Mouse (Mus musculus) c-Kit-positive CD71-negative TER-119-negative erythroid progenitor cells, embryonic 14.5 days (primary cell): ENCODE measurements around the gene Gaa.
"Not testable (repeated sequence)": the region's sequence is repeated elsewhere in the genome, so short reads cannot be mapped to it uniquely, and the experiment has no call there.

Experiments
- DNase-seq: peaks from one replicate; pipeline ENCODE4 v3.0.0-alpha.2; 2013; ENCODE audit warnings: low read depth

The Gaa gene

DNA sequence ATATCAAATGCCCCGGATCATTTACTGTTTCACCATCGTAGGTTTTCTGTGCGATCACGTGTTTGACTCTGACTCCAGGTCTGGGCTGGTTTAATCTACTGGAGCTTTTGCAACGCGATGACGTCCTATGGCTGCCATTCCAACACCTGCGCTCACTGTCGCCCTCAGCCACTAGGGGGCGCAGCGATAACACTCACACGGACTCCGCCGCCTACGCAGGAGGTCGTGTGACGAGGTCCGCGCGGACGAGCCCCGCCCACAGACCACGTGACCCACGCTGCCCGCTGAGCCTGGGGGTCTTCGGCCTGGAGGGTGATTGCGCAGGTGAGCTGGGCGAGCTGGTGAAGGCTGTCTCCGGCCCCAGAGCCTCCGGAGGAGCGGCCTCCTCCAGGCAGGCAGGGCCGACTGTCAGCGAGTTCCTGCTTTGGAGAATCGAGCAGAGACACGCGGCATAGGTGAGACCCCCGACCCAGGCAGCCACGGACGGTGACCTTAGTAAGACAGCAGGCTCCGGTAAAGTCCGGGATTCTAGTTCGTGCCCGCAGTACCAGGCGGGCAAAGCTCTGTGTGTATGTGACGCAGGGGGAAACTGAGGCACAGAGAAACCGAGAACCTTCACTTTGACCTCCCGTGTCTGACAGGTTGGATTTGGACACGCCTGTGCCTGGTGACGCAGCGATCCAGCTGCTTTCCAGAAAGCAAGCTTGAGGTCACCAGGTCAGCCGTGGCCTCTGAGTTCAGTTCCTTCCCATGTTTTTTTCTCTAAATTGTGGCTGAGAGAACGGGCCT, at the start of gene Gaa:
Gene Gaa, plus strand, starts transcription at position 120 of the 789 bp plus-strand sequence.
- peak; percentile 98 for DNase-seq

DNA sequence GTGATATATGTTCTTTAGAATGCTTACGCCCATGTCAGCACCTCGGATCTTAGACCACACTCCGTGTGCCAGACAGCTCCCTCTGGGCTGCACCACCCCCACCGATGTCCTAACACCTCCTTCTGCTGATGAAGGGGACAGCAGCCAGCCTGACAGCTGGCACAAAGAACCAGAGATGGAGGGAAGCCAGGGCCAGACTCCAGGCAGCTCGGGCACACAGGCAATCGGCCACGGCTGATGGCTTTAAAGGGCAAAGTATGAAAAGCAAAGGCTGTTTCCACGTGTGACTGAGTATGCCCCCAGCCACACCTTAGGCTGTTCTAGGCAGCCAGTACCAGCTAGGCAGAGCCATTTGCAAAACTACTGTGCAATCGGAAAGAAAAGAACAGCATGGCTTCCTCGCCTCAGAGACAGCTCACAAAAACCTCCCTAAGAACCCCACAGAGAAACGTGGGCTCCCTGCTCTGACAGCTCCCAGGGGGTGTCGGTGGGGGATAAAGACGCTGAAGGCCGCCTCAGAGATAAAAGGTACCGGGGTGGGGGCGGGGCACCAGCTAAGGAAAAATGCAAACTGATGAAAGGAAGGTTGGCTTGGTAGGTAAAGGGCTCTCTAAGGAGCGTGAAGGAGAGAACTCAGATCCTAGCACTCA, 47.7 kb upstream of the Gaa start:
- no peak for DNase-seq

DNA sequence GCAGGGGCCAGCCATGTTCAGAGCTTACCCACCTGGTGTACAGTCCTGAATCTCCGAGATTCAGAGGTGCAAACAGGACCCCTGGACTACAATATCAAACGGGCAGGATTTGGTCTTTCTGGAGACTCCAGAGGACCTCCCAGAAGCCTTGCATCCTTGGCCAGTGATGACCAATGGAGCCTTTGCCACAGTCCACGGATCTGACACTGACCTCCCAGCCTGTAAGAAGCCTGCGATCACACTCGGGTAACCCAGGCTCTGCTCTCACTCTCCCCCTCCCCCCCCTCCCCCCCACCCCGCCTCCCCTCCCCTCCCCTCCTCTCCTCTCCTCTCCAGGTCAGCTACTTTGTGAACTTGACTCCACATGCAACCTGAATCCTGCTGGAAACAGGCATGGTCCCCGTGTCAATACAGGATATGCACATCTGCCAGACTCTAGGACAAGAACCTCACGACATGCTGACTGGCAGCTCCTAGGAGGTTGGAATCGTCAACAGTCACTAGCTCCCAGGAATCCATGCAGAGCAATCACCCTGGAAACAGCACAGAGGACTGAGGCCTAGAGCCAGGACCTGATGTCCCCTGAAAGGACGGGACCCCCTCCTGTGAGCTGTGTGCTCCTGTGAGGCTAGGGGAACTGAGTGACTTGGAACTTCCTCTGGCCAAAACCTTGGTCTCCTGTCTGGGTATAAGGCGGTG, 45.7 kb upstream of the Gaa start:
- DNase-seq, result no peak

DNA sequence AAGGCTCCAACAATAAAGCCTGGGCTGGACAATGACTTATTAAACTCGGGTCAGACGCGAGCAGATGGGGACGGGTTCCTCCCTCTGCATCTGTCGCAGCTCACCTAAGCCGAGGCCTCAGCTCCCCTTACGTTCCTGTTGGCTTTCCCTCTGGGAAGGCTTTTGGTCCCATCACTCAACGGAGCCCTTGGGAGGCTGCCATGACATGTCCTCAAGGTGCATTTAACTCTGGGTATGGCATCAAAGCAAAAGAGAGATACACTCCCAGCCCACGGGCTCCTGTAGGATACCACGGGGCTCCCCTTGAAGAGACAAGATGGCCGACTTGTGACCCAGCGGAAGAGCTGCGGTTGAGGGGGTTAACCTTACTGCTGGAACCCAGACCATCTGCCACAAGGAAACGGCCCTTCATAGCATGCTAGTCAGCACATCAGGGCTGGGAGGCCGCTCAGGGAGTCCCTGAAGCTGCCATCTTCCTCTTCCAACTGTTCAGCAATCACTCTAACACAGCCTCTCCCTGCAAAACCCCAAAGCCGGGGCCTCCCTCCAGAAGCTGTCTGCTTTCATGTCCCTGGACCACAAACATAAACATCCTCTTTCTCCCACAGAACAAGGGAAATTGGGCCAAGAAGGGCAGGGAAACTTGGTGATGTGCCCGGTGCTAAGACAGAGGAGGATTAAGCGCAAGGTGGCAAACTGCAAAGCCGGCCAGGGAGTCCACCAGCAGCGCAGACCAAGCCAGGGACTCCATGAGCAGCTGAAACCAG, 44.4 kb upstream of the Gaa start:
- DNase-seq, result no peak

DNA sequence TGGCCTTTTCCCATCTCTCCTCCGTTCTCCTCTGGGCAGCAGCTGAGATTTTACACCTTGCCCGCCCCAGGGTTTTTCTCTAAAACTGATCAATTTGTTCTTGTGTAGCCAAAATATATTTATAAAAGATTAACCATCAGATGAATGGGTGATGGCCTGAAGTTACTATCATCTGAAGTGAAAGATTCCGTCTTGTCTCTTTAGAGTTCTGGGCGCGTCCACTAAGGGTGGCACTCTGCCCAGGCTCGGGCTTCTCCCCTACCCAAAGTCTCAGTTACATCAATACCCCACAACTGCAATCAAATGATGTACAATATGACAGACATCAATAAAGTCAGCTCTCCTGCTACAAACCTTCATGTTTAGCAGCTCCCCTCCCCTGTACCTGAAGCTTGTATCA, 42.8 kb upstream of the Gaa start:
- DNase-seq, result no peak

DNA sequence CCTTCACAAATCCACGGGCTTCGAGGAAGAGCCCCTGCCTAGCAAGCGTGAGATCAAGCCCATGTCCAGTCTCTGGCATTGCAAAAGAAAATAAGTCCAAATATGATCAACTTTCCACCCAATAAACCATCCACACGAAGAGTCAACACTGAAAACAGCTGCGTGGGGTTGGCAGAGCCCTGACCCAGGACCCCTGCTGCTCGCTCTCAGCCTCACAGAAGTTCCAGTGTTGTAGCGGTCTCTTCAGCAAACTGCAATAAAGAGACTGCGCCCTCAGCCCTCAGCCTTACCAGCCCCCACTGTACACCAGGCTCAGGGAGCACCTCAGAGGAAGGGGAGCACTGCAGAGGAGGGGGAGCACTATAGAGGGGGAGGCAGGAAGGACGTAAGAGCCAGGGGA, 42.1 kb upstream of the Gaa start:
- no peak for DNase-seq

DNA sequence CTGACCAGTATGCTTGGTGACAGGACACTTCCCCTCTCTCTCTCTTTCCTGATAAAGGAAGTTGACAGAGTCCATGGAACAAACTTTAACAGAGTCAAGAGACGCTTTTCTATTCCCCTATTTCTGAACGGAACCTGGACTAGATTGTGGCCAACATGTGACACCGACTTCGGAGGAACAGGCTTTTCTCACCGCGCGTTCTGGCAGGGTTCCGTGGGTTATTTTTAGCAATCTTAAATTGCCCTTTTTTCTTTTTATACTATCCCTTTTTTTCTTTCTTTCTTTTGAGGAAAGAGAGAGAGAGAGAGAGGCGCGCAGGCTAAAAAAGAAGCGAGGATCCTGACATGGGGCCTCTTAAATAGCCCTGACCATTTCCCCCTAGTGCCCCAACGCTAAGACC, 40.1 kb upstream of the Gaa start:
- no peak for DNase-seq

DNA sequence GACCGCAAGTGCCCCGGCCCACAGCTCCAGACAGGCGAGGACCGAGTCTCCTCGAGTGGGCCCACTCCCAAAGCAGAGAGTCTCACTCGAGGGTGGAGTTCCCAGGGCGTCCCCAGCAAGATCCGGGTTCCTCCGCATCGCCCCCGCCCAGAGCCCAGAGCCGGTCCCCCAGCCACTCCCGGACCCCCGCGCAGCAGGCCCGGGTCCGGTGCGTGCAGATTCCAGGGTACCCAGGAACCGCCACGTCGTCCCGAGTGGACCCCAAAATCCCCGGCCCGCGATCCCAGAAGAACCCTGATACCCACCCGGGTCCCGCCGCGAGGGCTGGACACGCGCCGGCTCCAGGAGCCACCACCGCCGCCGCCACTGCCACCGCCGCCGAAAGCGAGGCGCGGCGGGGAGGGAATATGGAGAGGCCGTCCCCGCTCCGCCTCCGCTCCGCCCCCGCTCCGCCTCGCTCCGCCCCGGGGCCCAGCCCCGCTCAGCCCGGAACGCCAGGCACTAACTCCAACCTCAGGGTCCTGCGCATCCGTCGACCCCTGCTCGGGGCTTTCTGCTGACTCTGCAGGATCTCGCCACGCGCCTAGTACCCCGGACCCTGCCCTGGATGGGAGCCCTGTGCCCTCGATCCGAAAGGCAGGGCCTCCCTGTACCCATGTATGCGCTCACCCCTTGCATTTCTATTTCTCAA, 39.5 kb upstream of the Gaa start, which contains the start of the genes Tbc1d16 and Ccdc40:
Gene Tbc1d16, minus strand, starts transcription at position 409 of the 691 bp plus-strand sequence.
Gene Ccdc40, plus strand, starts transcription at position 482 of the 691 bp plus-strand sequence.
- no peak for DNase-seq

DNA sequence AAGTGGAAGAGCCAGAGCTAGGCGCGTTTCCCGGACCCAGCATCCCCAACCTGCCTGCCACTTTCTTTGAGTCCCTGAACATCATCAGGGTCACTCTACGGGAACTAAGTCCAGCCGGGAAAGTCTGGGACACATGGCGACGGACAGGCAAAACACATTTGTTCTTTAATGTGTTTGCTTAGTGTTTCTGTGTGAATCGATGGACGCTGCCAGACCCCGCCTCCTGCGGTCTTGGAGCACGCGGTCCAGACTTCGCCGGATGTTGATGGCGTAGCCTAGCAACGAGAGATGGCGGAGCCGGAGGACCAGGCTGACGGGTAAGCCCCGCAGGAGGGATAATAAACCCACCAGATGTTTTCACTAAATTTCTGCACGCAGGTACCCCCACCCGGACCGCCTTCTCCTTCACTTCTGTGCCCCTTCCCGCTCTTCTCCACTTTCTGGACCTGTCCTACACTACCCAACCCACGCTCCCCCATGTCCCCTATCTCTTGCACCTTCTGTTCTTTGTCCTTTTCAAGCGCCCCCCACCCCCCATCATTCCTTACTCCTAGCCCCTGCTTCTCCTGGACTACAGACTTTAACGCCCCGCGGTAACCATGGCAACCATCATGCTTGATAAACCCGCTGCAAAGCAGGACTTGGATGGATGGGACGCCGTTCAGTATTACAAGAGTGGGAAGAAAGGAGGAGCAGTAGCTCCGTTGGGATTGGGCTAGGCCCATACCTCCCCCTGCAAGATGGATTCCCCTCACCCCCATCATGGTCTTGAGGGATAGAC, 38.7 kb upstream of the Gaa start:
- no peak for DNase-seq

DNA sequence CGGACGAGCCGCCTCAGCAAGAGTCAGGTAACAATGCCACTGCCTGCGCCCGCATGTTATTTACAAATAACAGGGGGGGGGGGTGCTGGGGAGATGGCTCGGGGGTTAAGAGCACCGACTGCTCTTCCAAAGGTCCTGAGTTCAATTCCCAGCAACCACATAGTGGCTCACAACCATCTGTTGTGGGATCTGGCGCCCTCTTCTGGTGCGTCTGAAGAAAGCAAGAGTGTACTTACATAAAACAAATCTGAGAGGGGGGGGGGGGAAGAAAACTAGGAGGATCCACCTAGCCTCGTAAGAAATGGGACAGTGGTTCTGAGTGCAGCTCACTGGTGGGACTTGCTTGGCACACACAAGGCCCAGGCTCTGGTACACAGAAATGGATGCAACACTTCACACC, 32.9 kb upstream of the Gaa start:
- no peak for DNase-seq

DNA sequence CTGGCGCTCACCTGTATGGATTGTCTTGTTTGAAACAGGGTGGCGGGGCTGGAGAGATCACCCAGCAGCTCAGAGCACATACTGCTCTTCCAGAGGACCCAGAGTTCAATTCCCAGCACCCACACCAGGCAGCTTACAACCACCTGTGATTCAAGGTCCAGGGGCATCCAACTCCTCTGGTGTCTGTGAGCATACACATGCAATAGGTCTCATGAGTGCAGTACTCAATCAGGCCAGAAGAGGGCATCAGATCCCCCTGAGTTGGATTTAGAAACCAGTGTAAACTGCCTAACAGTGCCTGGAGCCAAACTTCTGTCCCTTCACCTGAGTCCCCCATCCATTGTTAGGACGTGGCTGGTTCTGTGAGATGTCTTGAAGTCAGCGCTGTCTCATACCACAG, 32.1 kb upstream of the Gaa start:
- DNase-seq, result peak; percentile 77

DNA sequence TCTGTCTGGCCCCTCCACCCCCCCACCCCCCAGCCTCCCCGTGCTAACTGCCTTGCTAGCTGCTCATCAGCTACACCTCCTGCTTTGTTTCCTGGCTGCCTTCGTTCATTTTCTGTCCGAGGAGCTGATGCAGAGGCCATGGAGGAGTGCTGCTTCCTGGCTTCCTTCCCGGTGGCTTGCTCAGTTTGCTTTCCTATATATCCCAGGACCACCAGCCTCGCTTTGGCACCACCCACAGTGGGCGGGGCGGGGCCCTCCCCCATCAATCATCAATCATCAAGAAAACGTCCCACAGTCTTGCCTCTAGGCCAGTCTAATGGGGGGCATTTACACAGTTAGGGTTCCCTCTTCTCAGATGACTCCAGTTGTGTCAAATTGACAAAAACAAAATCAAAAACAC, 31.3 kb upstream of the Gaa start:
- no peak for DNase-seq

DNA sequence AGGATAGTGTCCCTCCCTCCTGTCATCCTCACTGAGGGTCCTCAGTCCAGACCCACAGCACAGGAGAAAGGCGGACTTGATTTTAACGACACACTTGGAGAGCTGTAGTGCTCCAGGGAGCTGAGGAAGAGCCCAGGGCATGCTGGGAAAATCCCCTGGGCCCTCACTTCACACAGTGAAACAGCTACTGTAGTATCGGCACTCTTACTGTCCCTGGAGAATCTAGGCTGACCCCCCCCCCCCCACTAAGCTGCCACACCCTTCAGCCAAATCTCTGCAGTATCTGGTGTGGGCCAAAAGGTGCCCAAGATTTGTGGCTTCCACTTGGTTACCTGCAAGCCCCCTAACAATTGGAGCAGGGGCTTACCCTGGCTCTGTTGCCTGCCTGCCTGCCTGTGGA, 30.7 kb upstream of the Gaa start:
- DNase-seq, result no peak

DNA sequence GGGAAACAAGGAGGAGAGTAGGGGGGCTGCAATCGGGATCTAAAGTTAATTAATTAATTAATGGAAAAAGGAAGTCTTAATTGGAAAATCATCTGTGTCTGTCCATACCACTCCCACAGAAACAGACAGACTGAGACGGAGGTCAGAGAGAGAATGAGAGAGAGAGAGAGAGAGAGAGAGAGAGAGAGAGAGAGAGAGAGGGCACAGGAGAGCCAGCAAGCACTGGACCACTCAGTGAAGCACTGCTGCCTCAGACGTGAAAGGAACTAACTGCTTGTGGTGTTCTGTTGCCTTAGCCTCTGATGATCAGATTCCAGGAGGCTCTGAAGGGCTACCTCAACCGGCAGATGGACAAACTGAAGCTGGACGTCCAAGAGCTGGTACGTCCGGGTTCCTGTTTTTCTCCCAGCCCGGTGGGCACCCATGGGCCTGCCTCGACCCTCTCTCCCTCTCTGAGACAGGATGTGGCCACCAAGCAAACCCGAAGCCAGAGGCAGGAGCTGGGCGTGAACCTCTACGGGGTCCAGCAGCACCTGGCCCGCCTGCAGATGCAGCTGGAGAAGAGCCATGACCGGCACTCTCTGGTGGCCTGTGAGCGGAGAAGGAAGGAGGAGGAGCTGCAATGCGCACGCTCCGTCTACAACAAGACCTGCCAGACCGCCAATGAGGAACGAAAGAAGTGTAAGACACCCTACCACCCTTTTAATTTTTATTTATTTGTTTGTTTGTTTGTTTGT, 30.0 kb upstream of the Gaa start:
- no peak for DNase-seq

DNA sequence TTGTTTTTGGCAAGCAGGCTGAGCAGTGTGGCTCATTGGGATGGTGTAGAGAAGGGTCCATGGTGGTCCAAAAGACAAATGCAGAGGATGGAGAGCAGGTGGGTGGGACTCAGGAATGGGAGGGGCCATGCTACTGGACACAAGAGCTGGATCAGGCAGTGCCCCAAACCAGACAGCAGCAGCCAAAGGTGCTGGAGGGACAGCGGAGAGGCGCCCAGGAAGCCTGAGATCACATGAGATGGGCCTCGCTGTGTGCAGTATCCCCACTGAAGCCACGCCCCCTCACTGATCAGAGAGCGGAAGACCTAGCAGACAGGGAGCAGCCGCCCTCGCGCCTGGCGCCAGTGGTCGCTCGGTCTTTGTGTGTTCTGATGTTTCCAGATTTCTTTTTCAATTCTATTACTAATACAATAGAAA, 29.4 kb upstream of the Gaa start:
- no peak for DNase-seq

DNA sequence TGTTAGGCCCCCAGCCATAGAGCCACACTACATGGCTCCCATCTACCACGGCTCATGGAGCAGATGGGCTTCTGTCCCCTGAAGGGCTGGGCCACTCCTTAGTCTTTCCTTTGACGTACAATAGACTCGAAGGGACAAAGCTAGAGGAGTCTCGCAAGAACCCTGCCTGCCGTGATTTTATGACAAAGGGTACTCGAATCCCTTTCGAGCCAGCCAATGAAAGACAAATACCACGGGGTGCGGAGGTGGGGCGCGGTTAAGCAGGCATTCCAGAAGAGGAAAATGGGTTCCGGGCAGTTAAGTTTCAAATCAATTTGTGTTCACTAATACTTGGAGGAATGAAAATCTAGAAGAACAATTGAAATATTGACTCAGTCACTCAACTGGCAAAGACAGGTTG, 28.2 kb upstream of the Gaa start:
- no peak for DNase-seq

DNA sequence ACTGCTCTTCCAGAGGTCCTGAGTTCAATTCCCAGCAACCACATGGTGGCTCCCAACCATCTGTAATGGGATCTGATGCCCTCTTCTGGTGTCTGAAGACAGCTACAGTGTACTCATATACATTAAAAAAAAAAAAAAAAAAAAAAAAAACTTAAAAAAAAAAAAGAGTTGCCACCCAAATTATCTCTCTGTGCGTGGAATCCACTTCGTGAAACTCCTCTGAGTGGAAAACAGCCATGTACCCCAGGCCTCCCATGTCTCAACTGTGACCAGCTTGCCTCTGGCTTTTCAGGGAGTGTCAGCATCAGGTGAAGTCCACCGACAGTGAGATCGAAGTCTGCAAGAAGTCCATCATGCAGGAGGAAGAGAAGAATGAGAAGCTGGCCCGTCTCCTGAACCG, 22.1 kb upstream of the Gaa start:
- not testable (repeated sequence) for DNase-seq

DNA sequence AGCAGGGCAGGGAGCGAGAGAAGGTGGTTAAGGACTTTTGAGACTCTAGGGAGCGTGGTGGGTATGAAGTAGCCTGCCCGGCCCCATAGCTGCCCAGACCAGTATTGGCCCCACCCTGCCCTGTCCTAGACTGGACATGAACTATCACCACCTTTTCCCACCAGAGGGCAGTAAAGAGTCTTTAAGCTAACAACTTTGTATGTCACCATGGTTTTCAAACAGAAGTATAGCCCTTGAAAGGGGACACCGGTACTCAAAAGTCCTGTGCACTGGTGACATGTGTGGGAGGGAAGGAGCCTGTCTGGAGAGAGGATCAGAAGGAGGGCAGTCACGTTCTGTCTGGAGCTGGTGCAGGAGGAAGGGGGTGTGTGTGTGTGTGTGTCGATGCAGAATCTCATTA, 18.7 kb upstream of the Gaa start:
- peak; percentile 80 for DNase-seq

DNA sequence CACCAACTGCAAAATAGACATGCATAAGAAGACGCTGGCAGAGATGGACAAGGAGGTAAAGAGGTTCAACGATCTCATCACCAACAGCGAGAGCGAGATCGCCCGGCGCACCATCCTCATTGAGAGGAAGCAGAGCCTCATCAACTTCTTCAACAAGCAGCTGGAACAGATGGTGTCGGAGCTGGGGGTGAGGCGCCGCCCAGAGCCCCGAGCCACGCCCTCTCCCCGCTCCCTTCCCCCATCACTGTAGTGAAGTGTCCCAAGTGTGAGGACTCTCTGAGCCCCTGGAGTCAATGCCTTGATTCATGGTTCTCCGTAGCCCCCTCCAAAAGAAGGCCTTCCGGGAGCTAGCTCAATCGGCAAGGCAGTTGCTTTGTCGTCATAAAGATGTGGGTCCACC, 16.7 kb upstream of the Gaa start:
- DNase-seq, result no peak

DNA sequence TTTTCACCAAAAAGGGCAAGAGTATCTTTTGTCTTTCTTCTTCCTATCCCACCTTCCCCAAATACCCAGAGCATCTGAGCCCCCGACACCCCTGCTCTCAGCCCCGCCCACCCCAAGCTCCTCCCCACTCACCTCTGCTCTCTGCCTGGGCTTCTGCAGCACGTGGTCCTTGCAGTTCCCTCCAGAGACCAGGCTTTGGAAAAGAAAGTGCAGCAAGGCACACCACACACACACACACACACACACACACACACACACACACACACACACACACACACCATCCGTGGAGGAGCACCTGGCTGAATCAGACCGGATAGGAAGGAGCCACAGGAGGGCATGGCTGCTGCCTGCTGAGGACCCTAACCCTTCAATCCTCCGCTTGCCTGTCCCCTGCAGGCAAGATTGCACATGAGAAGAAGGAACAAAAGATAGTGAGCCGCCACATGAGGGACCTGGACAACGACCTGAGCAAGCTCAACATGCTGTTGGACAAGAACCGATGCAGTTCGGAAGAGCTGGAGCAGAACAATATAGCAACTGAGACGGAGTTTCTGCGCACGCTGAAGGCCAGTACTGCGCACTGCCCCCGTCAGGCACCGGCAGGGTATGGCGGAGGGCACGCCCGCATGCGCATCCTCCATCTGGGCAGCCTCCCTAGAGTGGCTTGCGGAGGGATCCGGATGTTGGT, 14.7 kb upstream of the Gaa start:
- DNase-seq, result no peak
